Mouse (Mus musculus): Measurements from ENCODE around the gene Lyzl4. TPM values are rescaled to one million over a fixed set of nuclear protein-coding genes. Genes with fewer than 3 reads are reported as not detected.
A peak's percentile ranks its signal among the peaks of the same experiment; 100 is the strongest.

The Lyzl4 gene
- polyA plus RNA-seq (2016; fragmentation: Nextera tagmentation; extraction: Ambion mirVana) = 0.33 TPM in 1 of 2 replicates, not detected in the other

DNA sequence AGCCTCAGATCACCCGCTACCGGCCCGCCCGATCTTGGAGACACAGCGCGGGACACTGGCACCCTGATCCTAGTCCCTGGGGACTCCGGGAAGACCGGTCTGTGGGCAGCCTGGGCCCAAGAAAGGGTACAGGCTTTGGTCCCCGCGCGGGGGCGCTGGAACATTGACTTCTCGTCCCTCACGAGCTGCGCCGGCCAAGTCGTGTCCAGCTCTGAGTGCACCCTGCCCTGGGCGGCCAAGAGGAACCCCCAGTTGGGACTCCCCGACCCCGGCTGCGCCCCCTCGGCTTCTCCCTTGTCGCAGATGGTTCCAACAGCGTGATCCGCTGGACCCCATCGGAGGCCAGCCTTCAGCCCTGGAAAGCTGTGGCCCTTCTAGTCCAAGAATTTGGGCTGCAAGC, at the start of gene Lyzl4:
Gene Lyzl4, minus strand, starts transcription at position 96 of the 400 bp plus-strand sequence.
- Histone ChIP-seq H3K4me2 (replicated peaks) (peak within 1 kb of the TSS; percentile 90), H3K36me3 (no peaks in the 10 kb centered on the region), H3K4me1 (peaks cover 20% of the 10 kb centered on the region), H3K9ac (peak within 1 kb of the TSS; percentile 55), H3K27me3 (peaks cover 61% of the 10 kb centered on the region), H3K4me3 (peak within 1 kb of the TSS; percentile 48), H3K27ac (no peak within 1 kb of the TSS), H3K9me3 (replicated peaks) (no peaks in the 10 kb centered on the region)
- ATAC-seq (ENCODE audit: low FRiP score) = peak; percentile 73
- WGBS = under 1% methylated on average over 25 of the region's 26 CpGs

DNA sequence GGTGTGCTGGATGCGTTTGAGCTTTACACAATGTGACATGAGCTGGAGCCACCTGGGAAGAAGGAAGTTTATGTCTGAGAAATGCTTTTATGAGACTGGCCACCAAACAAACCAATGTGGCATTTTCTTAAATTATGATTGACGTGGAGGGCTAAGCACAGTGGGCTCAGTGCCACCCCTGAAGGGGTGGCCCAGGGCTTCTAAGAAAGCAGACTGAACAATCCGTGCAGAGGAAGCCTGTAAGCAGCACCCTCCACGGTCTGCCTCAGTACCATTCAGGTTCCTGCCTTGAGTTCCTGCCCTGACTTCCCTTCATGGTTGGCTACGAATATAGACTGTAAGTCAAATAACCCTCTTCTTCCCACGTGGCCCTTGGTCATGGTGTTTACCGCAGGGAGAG, 48.8 kb upstream of the Lyzl4 start:
- H3K9ac ChIP-seq = no peak overlapping the region
- H3K4me3 ChIP-seq = no peak overlapping the region
- peak; percentile 57 for ATAC-seq (ENCODE audit: low FRiP score)
- peak overlapping the region; percentile 37 for H3K4me2 ChIP-seq (replicated peaks)
- H3K36me3 ChIP-seq = peaks cover 69% of the 10 kb centered on the region
- peaks cover 20% of the 10 kb centered on the region for H3K4me1 ChIP-seq
- no peaks in the 10 kb centered on the region for H3K9me3 ChIP-seq (replicated peaks)
- no peaks in the 10 kb centered on the region for H3K27me3 ChIP-seq
- H3K27ac ChIP-seq = peak overlapping the region; percentile 89
- WGBS = 81% methylated on average over 7 of the region's 7 CpGs

GRCm38 (mm10) chr9:121690200-121690651, 48.3 kb upstream of the Lyzl4 start:
- 35% methylated on average over 15 of the region's 15 CpGs for WGBS
- peaks cover 71% of the 10 kb centered on the region for H3K36me3 ChIP-seq
- H3K4me3 ChIP-seq = peak overlapping the region; percentile 4; the same call in 1 of the 2 replicates

GRCm38 (mm10) chr9:121684702-121685101, 42.8 kb upstream of the Lyzl4 start:
- Histone ChIP-seq H3K27ac (no peak overlapping the region), H3K9ac (no peak overlapping the region), H3K36me3 (peaks cover 65% of the 10 kb centered on the region)

More at GRCm38 (mm10) chr9:121690200-121690651, 48.3 kb upstream of the Lyzl4 start:
- no peaks in the 10 kb centered on the region for H3K27me3 ChIP-seq
- H3K4me2 ChIP-seq (replicated peaks) = peak overlapping the region; percentile 37
- H3K4me1 ChIP-seq = peaks cover 20% of the 10 kb centered on the region
- peak; percentile 90 for ATAC-seq (ENCODE audit: low FRiP score)
- no peak overlapping the region for H3K9ac ChIP-seq
- peak overlapping the region; percentile 89 for H3K27ac ChIP-seq
- no peaks in the 10 kb centered on the region for H3K9me3 ChIP-seq (replicated peaks)

DNA sequence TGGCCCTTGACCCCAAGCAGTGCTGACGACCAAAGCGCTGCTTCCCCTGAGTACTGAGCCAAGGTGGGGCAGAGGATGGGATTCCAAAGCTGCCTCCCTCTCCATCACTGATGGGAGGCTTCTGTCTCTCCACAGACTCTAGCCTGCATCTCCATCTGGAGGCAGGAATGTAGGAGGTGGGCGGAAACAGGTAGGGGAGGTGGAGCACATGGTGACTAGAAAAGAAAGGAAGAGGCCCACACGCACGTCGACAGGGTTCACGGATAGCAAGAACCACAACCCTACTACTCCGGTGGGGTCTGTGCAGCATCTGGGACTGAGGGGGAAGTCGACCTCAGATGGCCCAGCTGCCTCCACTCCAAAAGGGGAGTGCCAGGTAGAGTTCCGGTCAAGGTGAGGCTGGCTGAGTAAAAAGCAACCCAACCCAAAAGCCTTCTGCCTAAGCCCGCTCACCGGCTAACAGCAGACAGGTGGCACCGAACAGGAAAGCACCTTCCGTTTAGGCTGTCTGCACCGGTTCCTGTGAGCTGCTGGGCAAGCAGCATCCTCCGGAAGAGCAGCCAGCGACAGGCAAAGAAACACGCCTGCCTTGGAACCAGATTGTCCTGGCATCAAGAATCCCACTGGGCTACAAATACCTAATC, 40.3 kb upstream of the Lyzl4 start:
- no peak for ATAC-seq (ENCODE audit: low FRiP score)

More at GRCm38 (mm10) chr9:121684702-121685101, 42.8 kb upstream of the Lyzl4 start:
- 83% methylated on average over 7 of the region's 7 CpGs for WGBS
- no peak overlapping the region for H3K4me2 ChIP-seq (replicated peaks)
- no peak for ATAC-seq (ENCODE audit: low FRiP score)
- peaks cover 4% of the 10 kb centered on the region for H3K4me1 ChIP-seq
- H3K27me3 ChIP-seq = no peaks in the 10 kb centered on the region
- no peak overlapping the region for H3K4me3 ChIP-seq
- H3K9me3 ChIP-seq (replicated peaks) = no peaks in the 10 kb centered on the region

DNA sequence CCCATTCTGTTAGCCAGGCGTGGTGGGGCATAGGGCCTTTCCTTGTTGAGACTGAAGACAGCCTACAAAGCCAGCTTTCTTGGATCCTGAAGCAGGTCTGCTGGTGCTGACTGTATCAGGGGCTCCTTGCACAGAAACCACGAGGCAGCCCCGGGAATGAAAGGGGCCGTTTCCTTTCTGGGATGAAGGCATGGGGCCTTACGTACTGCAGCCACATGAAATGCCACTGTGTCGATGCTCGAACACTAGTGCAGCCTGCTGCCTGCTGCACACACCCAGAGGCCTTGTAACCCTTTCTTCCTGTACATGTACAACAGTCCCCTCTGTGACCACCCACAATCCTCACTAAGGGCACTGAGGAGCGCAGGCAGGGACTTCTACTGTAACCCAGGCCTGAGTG, 39.3 kb upstream of the Lyzl4 start:
- no peak for ATAC-seq (ENCODE audit: low FRiP score)
- no peak overlapping the region for H3K4me3 ChIP-seq
- H3K4me1 ChIP-seq = no peaks in the 10 kb centered on the region
- no peak overlapping the region for H3K27ac ChIP-seq
- H3K4me2 ChIP-seq (replicated peaks) = no peak overlapping the region
- peaks cover 40% of the 10 kb centered on the region for H3K36me3 ChIP-seq
- 81% methylated on average over 8 of the region's 8 CpGs for WGBS
- peaks cover 2% of the 10 kb centered on the region; the same call in 1 of the 2 replicates for H3K27me3 ChIP-seq
- H3K9me3 ChIP-seq (replicated peaks) = no peaks in the 10 kb centered on the region
- no peak overlapping the region for H3K9ac ChIP-seq

More for the DNA sequence above, 40.3 kb upstream of the Lyzl4 start:
- Histone ChIP-seq H3K27me3 (peaks cover 2% of the 10 kb centered on the region; the same call in 1 of the 2 replicates), H3K36me3 (peaks cover 47% of the 10 kb centered on the region), H3K4me1 (no peaks in the 10 kb centered on the region), H3K4me2 (replicated peaks) (no peak overlapping the region), H3K27ac (no peak overlapping the region), H3K9ac (no peak overlapping the region), H3K4me3 (no peak overlapping the region), H3K9me3 (replicated peaks) (no peaks in the 10 kb centered on the region)
- 74% methylated on average over 18 of the region's 18 CpGs for WGBS

DNA sequence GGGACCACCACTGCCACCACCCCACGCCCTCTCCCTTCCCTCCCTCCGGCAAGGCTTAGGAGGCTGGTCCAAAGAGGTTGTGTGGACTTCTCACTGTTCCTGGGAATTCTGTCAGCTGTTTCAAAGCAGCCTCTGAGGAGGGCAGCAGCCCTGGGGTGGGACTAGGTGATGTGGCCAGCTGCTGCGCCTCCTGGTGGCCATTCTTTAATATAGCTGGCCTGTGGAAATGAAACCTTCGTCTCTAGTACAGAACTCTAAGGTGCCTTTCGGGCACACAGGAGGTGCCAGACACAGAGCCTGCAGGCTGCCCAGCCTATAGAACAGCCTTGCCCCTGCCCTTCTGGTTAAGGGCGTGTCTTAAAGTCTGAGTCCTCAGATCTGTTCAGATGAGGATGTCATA, 37.7 kb upstream of the Lyzl4 start:
- Histone ChIP-seq H3K9ac (no peak overlapping the region), H3K4me1 (no peaks in the 10 kb centered on the region), H3K27ac (peak overlapping the region; percentile 30; the same call in 1 of the 2 replicates)

GRCm38 (mm10) chr9:121677476-121677875, 35.6 kb upstream of the Lyzl4 start:
- no peak overlapping the region for H3K4me2 ChIP-seq (replicated peaks)
- 86% methylated on average over 8 of the region's 8 CpGs for WGBS
- ATAC-seq (ENCODE audit: low FRiP score) = no peak

More for the DNA sequence above, 37.7 kb upstream of the Lyzl4 start:
- peak; percentile 79 for ATAC-seq (ENCODE audit: low FRiP score)
- Histone ChIP-seq H3K27me3 (peaks cover 2% of the 10 kb centered on the region; the same call in 1 of the 2 replicates), H3K9me3 (replicated peaks) (no peaks in the 10 kb centered on the region), H3K36me3 (peaks cover 25% of the 10 kb centered on the region), H3K4me3 (no peak overlapping the region), H3K4me2 (replicated peaks) (no peak overlapping the region)
- WGBS = 14% methylated on average over 6 of the region's 6 CpGs

DNA sequence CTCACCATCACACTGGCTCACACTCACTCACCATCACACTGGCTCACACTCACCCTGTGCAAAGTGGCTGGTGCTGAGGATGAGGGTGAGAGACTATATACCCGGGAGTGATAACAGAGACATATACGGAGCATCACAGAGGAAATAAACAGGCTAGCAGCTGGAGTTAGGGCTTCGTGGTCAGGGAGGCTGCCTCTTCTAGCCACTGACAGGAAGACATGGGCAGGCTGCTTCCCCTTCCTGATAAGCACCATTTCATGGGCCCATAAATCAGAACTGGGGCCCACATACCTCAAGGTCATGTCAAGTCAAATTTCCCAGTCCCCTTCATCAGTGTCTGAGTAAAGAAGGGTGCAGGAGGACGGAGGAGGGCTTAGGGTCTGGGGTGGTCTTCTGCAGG, 35.2 kb upstream of the Lyzl4 start:
- peaks cover 2% of the 10 kb centered on the region; the same call in 1 of the 2 replicates for H3K27me3 ChIP-seq
- no peaks in the 10 kb centered on the region for H3K9me3 ChIP-seq (replicated peaks)
- peaks cover 5% of the 10 kb centered on the region for H3K36me3 ChIP-seq
- WGBS = 87% methylated on average over 4 of the region's 4 CpGs
- H3K4me1 ChIP-seq = 0 out of 2 replicates have a peak, but pooled peaks cover 2% of the 10 kb centered on the region
- no peak overlapping the region for H3K4me2 ChIP-seq (replicated peaks)
- H3K4me3 ChIP-seq = no peak overlapping the region
- H3K27ac ChIP-seq = no peak overlapping the region
- no peak for ATAC-seq (ENCODE audit: low FRiP score)
- no peak overlapping the region for H3K9ac ChIP-seq

More at GRCm38 (mm10) chr9:121677476-121677875, 35.6 kb upstream of the Lyzl4 start:
- peaks cover 9% of the 10 kb centered on the region for H3K36me3 ChIP-seq
- no peak overlapping the region for H3K4me3 ChIP-seq
- peaks cover 2% of the 10 kb centered on the region; the same call in 1 of the 2 replicates for H3K27me3 ChIP-seq
- no peak overlapping the region for H3K27ac ChIP-seq
- H3K9me3 ChIP-seq (replicated peaks) = no peaks in the 10 kb centered on the region
- no peak overlapping the region; the same call in 1 of the 2 replicates for H3K9ac ChIP-seq
- H3K4me1 ChIP-seq = 0 out of 2 replicates have a peak, but pooled peaks cover 2% of the 10 kb centered on the region

- H3K9me3 ChIP-seq (replicated peaks) = no peaks in the 10 kb centered on the region
- no peak overlapping the region for H3K4me2 ChIP-seq (replicated peaks)
- no peak overlapping the region for H3K4me3 ChIP-seq
- no peaks in the 10 kb centered on the region for H3K36me3 ChIP-seq
- H3K4me1 ChIP-seq = peaks cover 8% of the 10 kb centered on the region
- no peak for ATAC-seq (ENCODE audit: low FRiP score)
- H3K9ac ChIP-seq = no peak overlapping the region
- 88% methylated on average over 2 of the region's 2 CpGs for WGBS
- no peak overlapping the region for H3K27ac ChIP-seq
- H3K27me3 ChIP-seq = peaks cover 9% of the 10 kb centered on the region; the same call in 1 of the 2 replicates
Measured at GRCm38 (mm10) chr9:121675556-121675955, 33.7 kb upstream of the Lyzl4 start.

DNA sequence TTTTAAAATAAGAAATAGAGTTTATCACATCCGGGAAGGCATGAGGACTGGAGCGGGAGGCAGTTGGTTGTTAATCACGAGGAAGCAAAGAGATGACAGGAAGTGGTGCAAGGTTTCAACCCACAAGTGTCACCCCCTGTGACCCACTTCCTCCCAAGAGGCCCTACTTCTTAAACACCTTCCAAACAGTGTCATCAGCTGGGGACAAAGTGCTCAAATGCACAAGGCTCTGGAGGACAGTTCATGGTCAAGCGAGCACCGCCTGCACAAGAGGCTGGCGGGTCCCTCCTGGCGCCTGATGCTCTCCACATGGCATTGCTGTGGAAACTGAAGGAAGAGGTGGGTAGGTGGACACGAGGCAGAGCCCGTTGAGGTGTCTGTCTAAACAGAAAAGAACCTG, 33.1 kb upstream of the Lyzl4 start:
- peaks cover 14% of the 10 kb centered on the region for H3K4me1 ChIP-seq
- H3K27me3 ChIP-seq = peaks cover 15% of the 10 kb centered on the region
- ATAC-seq (ENCODE audit: low FRiP score) = no peak
- 84% methylated on average over 9 of the region's 9 CpGs for WGBS
- no peak overlapping the region for H3K4me2 ChIP-seq (replicated peaks)
- H3K9ac ChIP-seq = no peak overlapping the region
- no peaks in the 10 kb centered on the region for H3K9me3 ChIP-seq (replicated peaks)
- no peak overlapping the region for H3K27ac ChIP-seq
- no peaks in the 10 kb centered on the region for H3K36me3 ChIP-seq
- H3K4me3 ChIP-seq = no peak overlapping the region

DNA sequence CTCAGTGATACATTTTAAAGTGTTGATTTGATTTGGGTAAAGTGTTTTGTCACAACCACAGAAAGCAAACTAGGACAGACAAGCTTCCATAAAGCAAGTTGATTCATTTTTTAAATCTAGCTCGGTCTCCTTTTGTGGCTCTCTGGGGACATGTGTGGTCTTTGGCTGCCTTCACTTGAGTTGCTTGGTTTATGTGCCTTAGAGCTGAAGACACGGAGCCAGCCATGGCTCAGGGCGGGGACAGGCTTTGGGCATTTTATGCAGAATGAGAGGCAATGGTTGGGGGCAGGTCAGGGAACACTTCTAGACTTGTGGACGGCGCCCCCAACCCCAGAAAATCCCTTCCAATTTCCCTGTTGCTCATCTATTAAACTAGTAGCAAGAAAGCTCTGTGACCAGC, 31.8 kb upstream of the Lyzl4 start:
- H3K9me3 ChIP-seq (replicated peaks) = no peaks in the 10 kb centered on the region
- ATAC-seq (ENCODE audit: low FRiP score) = no peak
- peaks cover 24% of the 10 kb centered on the region for H3K4me1 ChIP-seq
- no peak overlapping the region for H3K9ac ChIP-seq
- no peak overlapping the region for H3K27ac ChIP-seq
- no peak overlapping the region for H3K4me3 ChIP-seq
- WGBS = 84% methylated on average over 5 of the region's 5 CpGs
- no peak overlapping the region for H3K4me2 ChIP-seq (replicated peaks)
- H3K27me3 ChIP-seq = peaks cover 25% of the 10 kb centered on the region
- H3K36me3 ChIP-seq = no peaks in the 10 kb centered on the region
